Mouse (Mus musculus): ENCODE results near the gene Mmp23.
A peak's percentile ranks its signal among the peaks of the same experiment; 100 is the strongest.
"Not testable (repeated sequence)": the region's sequence is repeated elsewhere in the genome, so short reads cannot be mapped to it uniquely, and the experiment has no call there.

Gene Mmp23

GRCm38 (mm10) chr4:155654456-155655298 lies 1.5 kb upstream of the Mmp23 start:
- peak; percentile 44 for DNase-seq (ENCODE audit: low read depth, low spot score)

GRCm38 (mm10) chr4:155654183-155654455 lies 935 bp upstream of the Mmp23 start:
- DNase-seq (ENCODE audit: low read depth, low spot score), result no peak

GRCm38 (mm10) chr4:155653451-155654182 lies 433 bp upstream of the Mmp23 start:
- peak; percentile 44 for DNase-seq (ENCODE audit: low read depth, low spot score)

- peak; percentile 14 for DNase-seq (ENCODE audit: low read depth, low spot score)
These were observed 700 bp downstream of the Mmp23 start for GRCm38 (mm10) chr4:155652283-155653085.

GRCm38 (mm10) chr4:155651553-155652269 lies 1.5 kb downstream of the Mmp23 start:
- DNase-seq (ENCODE audit: low read depth, low spot score), result peak; percentile 34

GRCm38 (mm10) chr4:155649355-155649754 lies 3.8 kb downstream of the Mmp23 start:
- no peak for DNase-seq (ENCODE audit: low read depth, low spot score)

- DNase-seq (ENCODE audit: low read depth, low spot score), result no peak
These were observed 7.5 kb downstream of the Mmp23 start for GRCm38 (mm10) chr4:155645721-155646120.

- not testable (repeated sequence) for DNase-seq (ENCODE audit: low read depth, low spot score)
These were observed 7.9 kb downstream of the Mmp23 start, which contains the start of gene Gm10563 for GRCm38 (mm10) chr4:155645308-155645707. Gene Gm10563 (minus strand): TSS chr4:155645408.

GRCm38 (mm10) chr4:155643531-155643930 lies 9.7 kb downstream of the Mmp23 start:
- DNase-seq (ENCODE audit: low read depth, low spot score), result no peak

GRCm38 (mm10) chr4:155635766-155636499 lies 17.3 kb downstream of the Mmp23 start:
- DNase-seq (ENCODE audit: low read depth, low spot score), result no peak

GRCm38 (mm10) chr4:155630267-155630666 lies 22.9 kb downstream of the Mmp23 start:
- no peak for DNase-seq (ENCODE audit: low read depth, low spot score)

GRCm38 (mm10) chr4:155624338-155625291 lies 28.6 kb downstream of the Mmp23 start, which contains the start of gene Cdk11b:
Gene Cdk11b (plus strand): TSS chr4:155624854.
- DNase-seq (ENCODE audit: low read depth, low spot score), result peak; percentile 99

- DNase-seq (ENCODE audit: low read depth, low spot score), result no peak
These were observed 34.9 kb downstream of the Mmp23 start for GRCm38 (mm10) chr4:155618321-155618720.

GRCm38 (mm10) chr4:155613264-155613663 lies 39.9 kb downstream of the Mmp23 start:
- no peak for DNase-seq (ENCODE audit: low read depth, low spot score)

GRCm38 (mm10) chr4:155611860-155612259 lies 41.3 kb downstream of the Mmp23 start:
- DNase-seq (ENCODE audit: low read depth, low spot score), result no peak

- no peak for DNase-seq (ENCODE audit: low read depth, low spot score)
These were observed 46.4 kb downstream of the Mmp23 start for GRCm38 (mm10) chr4:155606825-155607224.

GRCm38 (mm10) chr4:155605132-155605531 lies 48.1 kb downstream of the Mmp23 start:
- DNase-seq (ENCODE audit: low read depth, low spot score), result no peak

GRCm38 (mm10) chr4:155603801-155604200 lies 49.4 kb downstream of the Mmp23 start:
- DNase-seq (ENCODE audit: low read depth, low spot score), result no peak

- no peak for DNase-seq (ENCODE audit: low read depth, low spot score)
These were observed 50.4 kb downstream of the Mmp23 start for GRCm38 (mm10) chr4:155602753-155603152.

All from mesoderm, embryonic 11.5 days (tissue).